Mouse (Mus musculus) forebrain, embryonic 14.5 days (tissue): Measurements from ENCODE around the gene Jazf1. TPM values are rescaled to one million over a fixed set of nuclear protein-coding genes. Genes with fewer than 3 reads are reported as not detected.

Experiments
- ATAC-seq: fragments of 200-750 bp; cut with Nextera tagmentation; 2 replicates; pipeline ENCODE4 v1.8.0; 2017; ENCODE audit warnings: mild to moderate bottlenecking, moderate library complexity
- DNase-seq: peaks from one replicate; pipeline ENCODE4 v3.0.0-alpha.2; 2015; ENCODE audit warnings: low spot score
- H3K27ac ChIP-seq: fragments of 300-500 bp; sonication (generic); 2 replicates; pipeline ENCODE4 v1.5.1; 2014; ENCODE audit warnings: low read depth, mild to moderate bottlenecking, control low read depth, low read length, moderate library complexity
- H3K27me3 ChIP-seq: fragments of 300-500 bp; sonication (generic); replicated peaks from 2 replicates; pipeline ENCODE4 v1.6.1; 2014; ENCODE audit warnings: low read length, control low read depth, mixed read lengths; ENCODE audit not compliant: control insufficient read depth, insufficient read depth
- H3K36me3 ChIP-seq: fragments of 300-500 bp; sonication (generic); 2 replicates; pipeline ENCODE4 v1.6.1; 2014; ENCODE audit warnings: low read length, control low read depth; ENCODE audit not compliant: control insufficient read depth, insufficient read depth
- H3K4me1 ChIP-seq: fragments of 300-500 bp; sonication (generic); 2 replicates; pipeline ENCODE4 v1.6.1; 2014; ENCODE audit warnings: antibody characterized with exemption, low read length, control low read depth; ENCODE audit not compliant: control insufficient read depth, insufficient read depth
- H3K4me2 ChIP-seq: fragments of 300-500 bp; sonication (generic); 2 replicates; pipeline ENCODE4 v1.6.1; 2014; ENCODE audit warnings: mild to moderate bottlenecking, control low read depth, low read length
- H3K4me3 ChIP-seq: fragments of 300-500 bp; sonication (generic); 2 replicates; pipeline ENCODE4 v1.5.1; 2014; ENCODE audit warnings: low read depth, low read length, control low read depth
- H3K9ac ChIP-seq: fragments of 300-500 bp; sonication (generic); 2 replicates; pipeline ENCODE4 v1.6.1; 2014; ENCODE audit warnings: mild to moderate bottlenecking, low read length, control low read depth, moderate library complexity
- H3K9me3 ChIP-seq: fragments of 300-500 bp; sonication (generic); replicated peaks from 2 replicates; pipeline ENCODE4 v1.6.1; 2016; ENCODE audit warnings: low read length, control low read depth, mixed read lengths; ENCODE audit not compliant: control insufficient read depth
- WGBS: fragments of 180-500 bp; shearing (Covaris S2); extraction: QIAGEN DNeasy Blood & Tissue Kit; methylation state at CpG from one replicate; pipeline ENCODE4 v1.1.7; 2014; 5-methylcytosine and 5-hydroxymethylcytosine counted together
- polyA plus RNA-seq: library from polyadenylated mRNA; unstranded; fragments of >200 nt; fragmentation: Nextera tagmentation; extraction: Ambion mirVana; gene quantifications from 2 replicates; pipeline ENCODE4 v1.2.1, GENCODE M21; 2014

Gene Jazf1
- polyA plus RNA-seq, 1 experiment from 2014 or later, result 22.0 TPM

DNA sequence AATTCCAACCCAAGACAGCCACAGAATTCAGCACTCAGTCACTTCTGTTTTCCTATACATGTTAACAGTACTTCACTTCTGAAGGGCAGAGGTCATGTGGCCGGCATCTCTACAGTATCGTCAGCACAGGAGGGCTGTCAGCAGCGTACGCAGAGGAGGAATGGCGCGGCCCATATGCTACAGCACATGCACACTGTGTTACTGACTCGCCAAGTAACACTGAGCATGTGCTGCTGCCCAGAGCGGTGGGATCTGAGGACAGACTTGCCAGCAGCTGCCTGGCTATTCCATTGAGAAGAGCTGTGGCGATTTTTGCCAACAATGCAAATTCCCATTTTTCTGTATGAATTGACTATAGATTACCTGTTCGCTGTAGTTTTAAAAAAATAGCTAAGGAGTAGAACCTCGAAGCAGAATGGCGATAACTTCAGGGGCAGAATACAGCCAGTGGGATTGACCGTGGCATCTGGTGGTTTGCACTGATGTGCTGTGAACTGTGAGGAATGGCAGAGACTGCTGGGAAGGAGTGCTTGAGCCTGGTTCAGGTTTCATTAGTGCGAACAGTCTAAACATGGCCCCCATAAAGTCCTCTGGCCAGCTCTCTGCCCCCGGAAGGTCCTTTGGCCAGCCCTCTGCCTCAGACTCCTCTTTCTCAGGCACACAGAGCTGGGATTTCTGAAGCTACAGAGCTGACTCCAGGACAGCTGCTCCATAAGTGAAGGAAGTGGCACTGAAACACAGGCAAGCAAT, 232.1 kb downstream of the Jazf1 start:
- WGBS, result 79% methylated on average over 15 of the region's 15 CpGs

DNA sequence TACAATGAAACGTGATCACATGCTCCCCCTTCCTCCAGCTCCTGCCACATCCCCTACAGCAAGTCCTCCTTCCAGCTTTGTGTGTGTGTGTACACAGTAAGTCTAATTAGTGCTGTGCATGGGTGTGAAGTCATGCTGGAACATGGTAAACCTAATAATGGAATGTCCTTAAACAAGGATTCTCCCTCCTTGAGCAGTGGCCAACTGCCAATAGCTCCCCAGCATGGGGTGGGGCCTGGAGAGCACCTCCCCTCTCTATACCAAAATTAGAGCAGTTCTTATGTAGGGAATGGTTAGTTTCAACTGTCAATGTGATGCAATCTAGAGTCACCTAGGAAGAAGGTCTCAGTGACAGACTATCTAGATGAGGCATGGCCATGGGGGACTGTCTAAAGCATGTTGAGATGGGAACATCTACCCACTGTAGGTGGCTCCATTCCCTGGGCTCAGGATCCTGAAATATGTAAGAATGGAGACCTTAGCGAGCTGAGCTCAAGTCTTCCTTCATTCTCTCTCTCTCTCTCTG, 240.6 kb downstream of the Jazf1 start:
- H3K4me2 ChIP-seq, result no peak overlapping the region
- H3K27ac ChIP-seq, result no peak overlapping the region
- H3K9me3 ChIP-seq, result no peaks in the 10 kb centered on the region
- DNase-seq (no peak), ATAC-seq (no peak)
- H3K36me3 ChIP-seq, result no peaks in the 10 kb centered on the region
- peaks cover 28% of the 10 kb centered on the region for H3K27me3 ChIP-seq
- peaks cover 26% of the 10 kb centered on the region for H3K4me1 ChIP-seq
- H3K9ac ChIP-seq, result no peak overlapping the region
- WGBS, result 80% methylated on average over 2 of the region's 2 CpGs
- H3K4me3 ChIP-seq, result no peak overlapping the region

More for the DNA sequence above, 232.1 kb downstream of the Jazf1 start:
- Histone ChIP-seq H3K9me3 (no peaks in the 10 kb centered on the region), H3K4me2 (no peak overlapping the region), H3K4me1 (no peaks in the 10 kb centered on the region), H3K4me3 (no peak overlapping the region), H3K9ac (no peak overlapping the region), H3K27me3 (peaks cover 25% of the 10 kb centered on the region), H3K36me3 (no peaks in the 10 kb centered on the region), H3K27ac (no peak overlapping the region)
- DNase-seq, result peak; percentile 35
- ATAC-seq, result peak; percentile 60; the same call in 1 of the 2 replicates

DNA sequence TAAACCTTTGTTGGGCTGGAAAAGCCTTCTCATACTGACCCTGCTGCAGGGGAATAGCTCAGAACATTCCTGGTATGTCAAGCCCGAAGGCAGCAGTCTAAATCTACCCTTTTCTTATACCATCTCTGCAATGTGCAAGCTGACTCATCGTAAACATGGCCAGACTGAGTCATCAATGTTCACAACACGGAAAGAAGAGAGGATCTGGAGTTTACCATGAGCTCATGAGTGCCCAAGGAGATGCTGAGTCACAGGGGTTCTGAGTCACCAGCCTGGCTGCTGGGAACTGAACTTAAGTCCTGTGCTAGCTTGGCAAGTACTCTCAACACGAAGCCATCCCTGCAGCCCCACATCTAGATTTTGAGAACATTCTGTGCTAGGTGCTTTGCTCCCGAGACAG, 242.9 kb downstream of the Jazf1 start:
- no peak overlapping the region for H3K4me3 ChIP-seq
- H3K27ac ChIP-seq, result peak overlapping the region; percentile 33; the same call in 1 of the 2 replicates
- DNase-seq (no peak), ATAC-seq (no peak)
- WGBS, result 78% methylated on average over 5 of the region's 5 CpGs
- no peak overlapping the region for H3K4me2 ChIP-seq
- no peaks in the 10 kb centered on the region for H3K36me3 ChIP-seq
- no peaks in the 10 kb centered on the region for H3K9me3 ChIP-seq
- H3K27me3 ChIP-seq, result peaks cover 16% of the 10 kb centered on the region
- H3K4me1 ChIP-seq, result peaks cover 29% of the 10 kb centered on the region
- no peak overlapping the region for H3K9ac ChIP-seq

DNA sequence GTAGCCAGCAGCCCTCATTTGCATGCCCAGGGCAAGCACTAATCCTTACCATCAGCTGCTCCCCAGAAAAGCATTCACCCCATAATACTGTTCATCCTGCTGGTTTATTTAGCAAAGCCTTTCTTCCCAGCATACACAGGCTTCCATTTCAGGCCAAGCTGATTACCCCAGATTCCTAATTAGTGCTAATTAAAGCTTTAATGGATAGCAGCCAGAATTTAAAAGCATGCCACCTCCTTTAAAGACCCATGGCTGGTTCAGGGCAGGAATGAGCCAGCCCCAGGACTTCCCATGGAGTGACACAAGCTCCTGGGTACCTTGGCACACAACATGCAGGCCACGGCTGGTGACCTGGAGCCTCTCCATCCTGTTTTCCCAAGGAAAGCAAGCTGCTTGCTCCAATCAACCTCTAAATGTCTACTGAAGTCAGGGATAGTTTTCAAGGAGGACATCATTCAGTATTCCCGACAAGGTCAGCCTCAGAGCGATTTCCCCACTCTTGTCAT, 243.4 kb downstream of the Jazf1 start:
- Histone ChIP-seq H3K27ac (0 out of 2 replicates have a peak overlapping the region, but pooled peaks have one; percentile 55), H3K36me3 (no peaks in the 10 kb centered on the region), H3K4me2 (no peak overlapping the region), H3K27me3 (peaks cover 16% of the 10 kb centered on the region), H3K9me3 (no peaks in the 10 kb centered on the region), H3K4me3 (no peak overlapping the region), H3K4me1 (peaks cover 29% of the 10 kb centered on the region), H3K9ac (no peak overlapping the region)
- DNase-seq, result peak; percentile 94
- WGBS, result 35% methylated on average over 3 of the region's 3 CpGs
- peak; percentile 93 for ATAC-seq

DNA sequence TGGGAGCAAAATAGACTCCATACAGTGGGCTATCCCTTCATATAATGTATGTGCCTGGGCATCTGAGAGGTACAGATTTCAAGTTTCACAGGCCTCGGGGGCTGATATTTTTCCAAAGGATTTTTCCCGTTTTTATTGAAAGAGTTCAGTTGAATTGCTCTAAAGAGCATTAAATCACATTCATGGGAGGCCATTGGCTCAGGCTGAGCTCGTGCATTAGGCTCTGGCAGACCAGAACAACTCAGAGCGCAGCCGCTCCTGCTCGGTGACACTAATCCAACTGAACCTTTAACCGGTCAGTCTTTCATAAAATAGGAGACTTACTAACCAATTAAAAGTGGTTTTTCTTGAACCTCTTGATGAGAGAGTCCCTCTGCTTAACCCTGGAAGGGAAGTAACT, 245.4 kb downstream of the Jazf1 start:
- DNase-seq, result no peak
- no peak overlapping the region for H3K27ac ChIP-seq

DNA sequence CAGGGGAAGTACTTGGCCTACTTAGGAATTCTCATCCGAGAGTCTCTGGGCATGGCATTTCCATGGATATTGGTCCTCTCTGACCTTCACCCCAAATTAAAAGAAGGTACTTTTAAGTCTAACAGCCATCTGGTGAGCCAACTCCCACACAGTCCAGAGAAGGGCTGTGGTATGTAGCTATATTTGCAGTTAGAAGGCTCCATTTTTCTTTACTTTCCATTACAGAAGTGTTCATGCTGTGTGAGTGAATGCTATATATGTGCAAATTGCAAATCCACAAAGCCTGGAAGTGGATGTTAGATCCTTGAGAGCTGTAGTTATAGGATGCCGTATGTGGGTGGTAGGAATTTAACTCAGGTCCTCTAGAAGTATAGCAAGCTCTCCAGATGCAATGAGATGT, 245.8 kb downstream of the Jazf1 start:
- 70% methylated on average over 2 of the region's 2 CpGs for WGBS
- no peak overlapping the region for H3K9ac ChIP-seq
- H3K27me3 ChIP-seq, result peaks cover 23% of the 10 kb centered on the region
- H3K27ac ChIP-seq, result no peak overlapping the region
- ATAC-seq (no peak), DNase-seq (no peak)
- H3K4me2 ChIP-seq, result no peak overlapping the region
- no peaks in the 10 kb centered on the region for H3K36me3 ChIP-seq
- no peaks in the 10 kb centered on the region for H3K9me3 ChIP-seq
- H3K4me1 ChIP-seq, result peaks cover 25% of the 10 kb centered on the region
- no peak overlapping the region for H3K4me3 ChIP-seq

More for the DNA sequence above, 245.4 kb downstream of the Jazf1 start:
- Histone ChIP-seq H3K4me3 (no peak overlapping the region), H3K36me3 (no peaks in the 10 kb centered on the region), H3K27me3 (peaks cover 21% of the 10 kb centered on the region), H3K9ac (no peak overlapping the region; the same call in 1 of the 2 replicates), H3K4me2 (no peak overlapping the region), H3K9me3 (no peaks in the 10 kb centered on the region), H3K4me1 (peaks cover 25% of the 10 kb centered on the region)
- no peak for ATAC-seq
- WGBS, result 10% methylated on average over 7 of the region's 7 CpGs

DNA sequence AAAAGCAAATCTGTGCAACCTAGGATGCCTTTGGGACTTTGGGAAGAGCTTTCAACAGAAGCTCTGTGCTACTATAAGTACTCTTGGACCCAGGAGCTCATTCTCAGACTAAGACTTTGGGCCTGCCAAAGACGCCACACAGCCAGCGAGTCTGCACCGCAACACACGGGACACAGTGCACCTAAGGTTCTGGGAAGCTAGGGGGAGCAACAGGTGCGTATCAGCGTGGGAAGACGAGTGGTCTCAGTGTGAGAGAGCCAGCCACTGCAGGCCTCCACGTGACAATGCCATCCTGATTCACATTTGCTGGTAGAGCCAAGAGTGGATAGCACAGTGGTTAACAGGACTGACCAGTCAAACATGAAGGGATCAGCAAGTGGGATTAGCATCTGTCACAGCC, 249.1 kb downstream of the Jazf1 start:
- Histone ChIP-seq H3K27ac (no peak overlapping the region), H3K4me2 (no peak overlapping the region), H3K9me3 (no peaks in the 10 kb centered on the region), H3K4me1 (peaks cover 10% of the 10 kb centered on the region), H3K36me3 (no peaks in the 10 kb centered on the region), H3K4me3 (no peak overlapping the region), H3K9ac (no peak overlapping the region), H3K27me3 (peaks cover 10% of the 10 kb centered on the region; the same call in 1 of the 2 replicates)
- WGBS, result 75% methylated on average over 8 of the region's 8 CpGs
- no peak for ATAC-seq
- DNase-seq, result no peak

DNA sequence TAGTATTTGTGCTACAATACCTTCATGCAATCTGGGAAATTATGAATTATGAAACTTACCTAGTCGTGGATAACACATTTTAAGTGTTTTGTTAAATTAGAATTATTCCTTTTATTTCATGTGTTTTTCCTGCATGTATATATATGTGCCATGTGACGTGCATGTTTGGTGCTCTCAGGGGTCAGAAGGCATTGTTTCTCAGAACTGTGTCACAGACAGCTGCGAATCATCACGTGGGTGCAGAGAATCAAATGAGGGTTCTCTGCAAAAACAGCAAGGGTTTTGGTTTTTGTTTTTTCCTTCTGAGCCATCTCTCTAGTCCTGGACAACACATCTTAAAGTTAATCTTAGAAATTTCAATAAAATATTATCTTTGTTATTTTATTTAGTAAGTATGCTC, 250.4 kb downstream of the Jazf1 start:
- H3K4me2 ChIP-seq, result no peak overlapping the region
- ATAC-seq (no peak), DNase-seq (no peak)
- peaks cover 10% of the 10 kb centered on the region; the same call in 1 of the 2 replicates for H3K27me3 ChIP-seq
- peaks cover 4% of the 10 kb centered on the region; the same call in 1 of the 2 replicates for H3K4me1 ChIP-seq
- no peak overlapping the region for H3K9ac ChIP-seq
- WGBS, result 96% methylated on average over 4 of the region's 4 CpGs
- H3K27ac ChIP-seq, result no peak overlapping the region
- no peaks in the 10 kb centered on the region for H3K9me3 ChIP-seq
- H3K36me3 ChIP-seq, result no peaks in the 10 kb centered on the region
- no peak overlapping the region for H3K4me3 ChIP-seq
